Mouse (Mus musculus) liver, adult 2 months (tissue): ENCODE results near the gene Plekhm3.

Source experiments
- CTCF ChIP-seq: fragments of 200-500 bp; IDR thresholded peaks from 2 replicates; pipeline ENCODE4 v1.5.1; 2011; ENCODE audit warnings: low read depth, low read length, control low read depth
- POLR2A ChIP-seq: fragments of 200-500 bp; IDR thresholded peaks from 2 replicates; pipeline ENCODE4 v1.6.1; 2011; ENCODE audit warnings: low read length, control low read depth; ENCODE audit not compliant: insufficient read depth; ENCODE audit errors: extremely low read depth

- TF ChIP-seq CTCF, result no peak
- TF ChIP-seq POLR2A, result no peak
Measured at GRCm38 (mm10) chr1:64844978-64845377, 111.6 kb downstream of the Plekhm3 start.
